Mouse (Mus musculus) heart, embryonic 15.5 days (tissue): ENCODE results near the gene Kif13a. TPM values are rescaled to one million over a fixed set of nuclear protein-coding genes. Genes with fewer than 3 reads are reported as not detected.

Experiments used
- ATAC-seq: fragments of 200-750 bp; cut with Nextera tagmentation; replicated peaks from 2 replicates; pipeline ENCODE4 v1.8.0; 2017; ENCODE audit warnings: low read depth, moderate TSS enrichment; ENCODE audit not compliant: insufficient number of reproducible peaks, insufficient read depth, low FRiP score
- H3K27ac ChIP-seq: fragments of 300-500 bp; sonication (generic); 2 replicates; pipeline ENCODE4 v1.5.1; 2015; ENCODE audit warnings: mild to moderate bottlenecking, inconsistent platforms
- H3K27me3 ChIP-seq: fragments of 300-500 bp; sonication (generic); 2 replicates; pipeline ENCODE4 v1.6.1; 2015; ENCODE audit warnings: inconsistent platforms
- H3K36me3 ChIP-seq: fragments of 300-500 bp; sonication (generic); 2 replicates; pipeline ENCODE4 v1.6.1; 2015; ENCODE audit warnings: mild to moderate bottlenecking, inconsistent platforms
- H3K4me1 ChIP-seq: fragments of 300-500 bp; sonication (generic); replicated peaks from 2 replicates; pipeline ENCODE4 v1.6.1; 2015; ENCODE audit warnings: inconsistent platforms
- H3K4me2 ChIP-seq: fragments of 300-500 bp; sonication (generic); 2 replicates; pipeline ENCODE4 v1.6.1; 2015; ENCODE audit warnings: inconsistent platforms, mild to moderate bottlenecking, moderate library complexity
- H3K4me3 ChIP-seq: fragments of 300-500 bp; sonication (generic); 2 replicates; pipeline ENCODE4 v1.5.1; 2015; ENCODE audit warnings: mild to moderate bottlenecking, inconsistent platforms
- H3K9ac ChIP-seq: fragments of 300-500 bp; sonication (generic); 2 replicates; pipeline ENCODE4 v1.6.1; 2015; ENCODE audit warnings: mild to moderate bottlenecking, inconsistent platforms
- H3K9me3 ChIP-seq: fragments of 300-500 bp; sonication (generic); replicated peaks from 2 replicates; pipeline ENCODE4 v1.6.1; 2016; ENCODE audit warnings: inconsistent platforms
- WGBS: fragments of 180-500 bp; shearing (Covaris S2); methylation state at CpG from one replicate; pipeline ENCODE4 v1.1.7; 2015; ENCODE audit warnings: mixed read lengths; 5-methylcytosine and 5-hydroxymethylcytosine counted together
- polyA plus RNA-seq: library from polyadenylated mRNA; unstranded; fragments of >200 nt; fragmentation: Nextera tagmentation; extraction: Ambion mirVana; gene quantifications from 2 replicates; pipeline ENCODE4 v1.2.1, GENCODE M21; 2015

Kif13a gene
- polyA plus RNA-seq, 1 experiment from 2014 or later = 45.3 TPM

GRCm38 (mm10) chr13:46776636-46777305 lies 152.9 kb downstream of the Kif13a start:
- no peak overlapping the region for H3K4me2 ChIP-seq
- H3K27me3 ChIP-seq = no peaks in the 10 kb centered on the region
- H3K4me3 ChIP-seq = no peak overlapping the region
- no peaks in the 10 kb centered on the region for H3K9me3 ChIP-seq
- H3K27ac ChIP-seq = no peak overlapping the region
- no peak for ATAC-seq
- no peak overlapping the region for H3K9ac ChIP-seq
- H3K4me1 ChIP-seq = 0 out of 2 replicates have a peak, but pooled peaks cover 3% of the 10 kb centered on the region
- WGBS = 67% methylated on average over 14 of the region's 14 CpGs
- H3K36me3 ChIP-seq = peaks cover 74% of the 10 kb centered on the region

GRCm38 (mm10) chr13:46774998-46775397 lies 154.7 kb downstream of the Kif13a start:
- Histone ChIP-seq H3K4me3 (no peak overlapping the region), H3K4me2 (no peak overlapping the region), H3K9ac (no peak overlapping the region), H3K27ac (no peak overlapping the region), H3K9me3 (no peaks in the 10 kb centered on the region), H3K27me3 (no peaks in the 10 kb centered on the region), H3K36me3 (peaks cover 79% of the 10 kb centered on the region), H3K4me1 (0 out of 2 replicates have a peak, but pooled peaks cover 2% of the 10 kb centered on the region)
- ATAC-seq = no peak
- 71% methylated on average over 5 of the region's 5 CpGs for WGBS

GRCm38 (mm10) chr13:46772581-46772980 lies 157.1 kb downstream of the Kif13a start:
- Histone ChIP-seq H3K4me1 (no peaks in the 10 kb centered on the region), H3K27me3 (no peaks in the 10 kb centered on the region), H3K36me3 (peaks cover 83% of the 10 kb centered on the region), H3K27ac (no peak overlapping the region), H3K9ac (no peak overlapping the region), H3K4me2 (no peak overlapping the region), H3K9me3 (no peaks in the 10 kb centered on the region), H3K4me3 (no peak overlapping the region)
- ATAC-seq = no peak
- 96% methylated on average over 13 of the region's 13 CpGs for WGBS

GRCm38 (mm10) chr13:46765361-46765760 lies 164.3 kb downstream of the Kif13a start:
- H3K4me2 ChIP-seq = no peak overlapping the region
- H3K27ac ChIP-seq = no peak overlapping the region
- ATAC-seq = no peak
- peaks cover 84% of the 10 kb centered on the region for H3K36me3 ChIP-seq
- WGBS = 84% methylated on average over 2 of the region's 2 CpGs
- H3K9ac ChIP-seq = no peak overlapping the region
- no peaks in the 10 kb centered on the region for H3K27me3 ChIP-seq
- H3K4me3 ChIP-seq = no peak overlapping the region
- no peaks in the 10 kb centered on the region for H3K4me1 ChIP-seq
- H3K9me3 ChIP-seq = no peaks in the 10 kb centered on the region

GRCm38 (mm10) chr13:46763210-46763609 lies 166.5 kb downstream of the Kif13a start:
- Histone ChIP-seq H3K27me3 (no peaks in the 10 kb centered on the region), H3K4me3 (no peak overlapping the region), H3K27ac (no peak overlapping the region), H3K36me3 (peaks cover 84% of the 10 kb centered on the region), H3K4me1 (no peaks in the 10 kb centered on the region), H3K9ac (no peak overlapping the region), H3K9me3 (no peaks in the 10 kb centered on the region), H3K4me2 (no peak overlapping the region)
- WGBS = 94% methylated on average over 9 of the region's 9 CpGs
- ATAC-seq = no peak

- Histone ChIP-seq H3K4me1 (no peaks in the 10 kb centered on the region), H3K27me3 (no peaks in the 10 kb centered on the region), H3K36me3 (peaks cover 69% of the 10 kb centered on the region), H3K9ac (no peak overlapping the region), H3K4me3 (no peak overlapping the region), H3K27ac (no peak overlapping the region), H3K4me2 (no peak overlapping the region), H3K9me3 (no peaks in the 10 kb centered on the region)
- WGBS = 82% methylated on average over 6 of the region's 6 CpGs
- ATAC-seq = no peak
Measured at GRCm38 (mm10) chr13:46760921-46761320, 168.7 kb downstream of the Kif13a start.

- H3K36me3 ChIP-seq = peaks cover 59% of the 10 kb centered on the region
- no peaks in the 10 kb centered on the region for H3K27me3 ChIP-seq
- H3K4me1 ChIP-seq = no peaks in the 10 kb centered on the region
- ATAC-seq = no peak
- H3K4me3 ChIP-seq = no peak overlapping the region
- H3K9ac ChIP-seq = no peak overlapping the region
- no peaks in the 10 kb centered on the region for H3K9me3 ChIP-seq
- no peak overlapping the region for H3K4me2 ChIP-seq
- H3K27ac ChIP-seq = no peak overlapping the region
- 85% methylated on average over 8 of the region's 8 CpGs for WGBS
Measured at GRCm38 (mm10) chr13:46759281-46759809, 170.3 kb downstream of the Kif13a start.

GRCm38 (mm10) chr13:46758627-46759026 lies 171.0 kb downstream of the Kif13a start:
- 92% methylated on average over 13 of the region's 13 CpGs for WGBS
- Histone ChIP-seq H3K9ac (no peak overlapping the region), H3K9me3 (no peaks in the 10 kb centered on the region), H3K27ac (no peak overlapping the region), H3K4me2 (no peak overlapping the region), H3K36me3 (peaks cover 53% of the 10 kb centered on the region), H3K4me1 (no peaks in the 10 kb centered on the region), H3K4me3 (no peak overlapping the region), H3K27me3 (no peaks in the 10 kb centered on the region)
- no peak for ATAC-seq

GRCm38 (mm10) chr13:46757946-46758345 lies 171.7 kb downstream of the Kif13a start:
- WGBS = 89% methylated on average over 7 of the region's 7 CpGs

GRCm38 (mm10) chr13:46753294-46753693 lies 176.4 kb downstream of the Kif13a start:
- H3K4me1 ChIP-seq = 0 out of 2 replicates have a peak, but pooled peaks cover 2% of the 10 kb centered on the region
- no peak overlapping the region for H3K27ac ChIP-seq
- H3K9ac ChIP-seq = no peak overlapping the region
- no peak overlapping the region for H3K4me3 ChIP-seq
- ATAC-seq = no peak
- H3K4me2 ChIP-seq = no peak overlapping the region
- no peaks in the 10 kb centered on the region for H3K9me3 ChIP-seq
- H3K36me3 ChIP-seq = peaks cover 45% of the 10 kb centered on the region
- no peaks in the 10 kb centered on the region for H3K27me3 ChIP-seq
- WGBS = 74% methylated on average over 5 of the region's 5 CpGs

More at GRCm38 (mm10) chr13:46757946-46758345, 171.7 kb downstream of the Kif13a start:
- Histone ChIP-seq H3K4me1 (no peaks in the 10 kb centered on the region), H3K9ac (no peak overlapping the region), H3K27me3 (no peaks in the 10 kb centered on the region), H3K9me3 (no peaks in the 10 kb centered on the region), H3K4me2 (no peak overlapping the region), H3K36me3 (peaks cover 49% of the 10 kb centered on the region), H3K27ac (no peak overlapping the region), H3K4me3 (no peak overlapping the region)
- ATAC-seq = no peak

- Histone ChIP-seq H3K9ac (no peak overlapping the region), H3K9me3 (no peaks in the 10 kb centered on the region), H3K4me1 (0 out of 2 replicates have a peak, but pooled peaks cover 3% of the 10 kb centered on the region), H3K4me3 (no peak overlapping the region), H3K27me3 (no peaks in the 10 kb centered on the region), H3K36me3 (peaks cover 46% of the 10 kb centered on the region), H3K27ac (no peak overlapping the region), H3K4me2 (no peak overlapping the region)
- 77% methylated on average over 13 of the region's 13 CpGs for WGBS
- ATAC-seq = no peak
Measured at GRCm38 (mm10) chr13:46752566-46753229, 177.0 kb downstream of the Kif13a start.
